Mouse (Mus musculus) intestine, embryonic 16.5 days (tissue): Measurements from ENCODE around the gene Tsc2. TPM values are rescaled to one million over a fixed set of nuclear protein-coding genes. Genes with fewer than 3 reads are reported as not detected.
"Not testable (repeated sequence)": the region's sequence is repeated elsewhere in the genome, so short reads cannot be mapped to it uniquely, and the experiment has no call there.

Source experiments
- ATAC-seq: fragments of 200-750 bp; cut with Nextera tagmentation; 2 replicates; pipeline ENCODE4 v1.8.0; 2017; ENCODE audit warnings: moderate TSS enrichment, moderate library complexity
- H3K27ac ChIP-seq: fragments of 300-500 bp; sonication (generic); 2 replicates; pipeline ENCODE4 v1.5.1; 2014; ENCODE audit warnings: mild to moderate bottlenecking, low read length
- H3K27me3 ChIP-seq: fragments of 300-500 bp; sonication (generic); replicated peaks from 2 replicates; pipeline ENCODE4 v1.6.1; 2014; ENCODE audit warnings: low read length, control low read depth, mixed read lengths; ENCODE audit not compliant: control insufficient read depth, insufficient read depth
- H3K36me3 ChIP-seq: fragments of 300-500 bp; sonication (generic); 2 replicates; pipeline ENCODE4 v1.6.1; 2014; ENCODE audit warnings: low read length, control low read depth; ENCODE audit not compliant: control insufficient read depth, insufficient read depth
- H3K4me1 ChIP-seq: fragments of 300-500 bp; sonication (generic); 2 replicates; pipeline ENCODE4 v1.6.1; 2014; ENCODE audit warnings: low read length, control low read depth, mixed read lengths; ENCODE audit not compliant: control insufficient read depth, insufficient read depth
- H3K4me2 ChIP-seq: fragments of 300-500 bp; sonication (generic); 2 replicates; pipeline ENCODE4 v1.6.1; 2014; ENCODE audit warnings: low read depth, low read length, control low read depth
- H3K4me3 ChIP-seq: fragments of 300-500 bp; sonication (generic); 2 replicates; pipeline ENCODE4 v1.5.1; 2014; ENCODE audit warnings: mild to moderate bottlenecking, low read length
- H3K9ac ChIP-seq: fragments of 300-500 bp; sonication (generic); 2 replicates; pipeline ENCODE4 v1.6.1; 2014; ENCODE audit warnings: low read depth, low read length
- H3K9me3 ChIP-seq: fragments of 300-500 bp; sonication (generic); 2 replicates; pipeline ENCODE4 v1.6.1; 2016; ENCODE audit warnings: low read length, control low read depth; ENCODE audit not compliant: control insufficient read depth
- WGBS: fragments of 180-500 bp; shearing (Covaris S2); extraction: QIAGEN DNeasy Blood & Tissue Kit; methylation state at CpG from one replicate; pipeline ENCODE4 v1.1.7; 2014; 5-methylcytosine and 5-hydroxymethylcytosine counted together
- polyA plus RNA-seq: library from polyadenylated mRNA; unstranded; fragments of >200 nt; fragmentation: Nextera tagmentation; extraction: Ambion mirVana; gene quantifications from 2 replicates; pipeline ENCODE4 v1.2.1, GENCODE M21; 2015

Tsc2 gene
- polyA plus RNA-seq, 1 experiment from 2014 or later = 38.5 TPM

DNA sequence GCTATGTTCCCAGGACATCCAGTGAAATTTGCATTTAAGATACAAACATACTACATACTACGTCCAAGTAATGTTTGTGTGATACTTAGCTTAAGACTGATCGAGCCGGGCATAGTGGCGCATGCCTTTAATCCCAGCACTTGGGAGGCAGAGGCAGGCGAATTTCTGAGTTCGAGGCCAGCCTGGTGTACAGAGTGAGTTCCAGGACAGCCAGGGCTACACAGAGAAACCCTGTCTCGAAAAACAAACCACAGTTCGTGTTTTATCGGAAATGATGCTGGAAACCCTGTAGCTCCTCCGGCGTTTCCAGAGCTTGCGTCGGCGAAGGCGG, 36.7 kb upstream of the Tsc2 start:
- ATAC-seq = peak; percentile 5

DNA sequence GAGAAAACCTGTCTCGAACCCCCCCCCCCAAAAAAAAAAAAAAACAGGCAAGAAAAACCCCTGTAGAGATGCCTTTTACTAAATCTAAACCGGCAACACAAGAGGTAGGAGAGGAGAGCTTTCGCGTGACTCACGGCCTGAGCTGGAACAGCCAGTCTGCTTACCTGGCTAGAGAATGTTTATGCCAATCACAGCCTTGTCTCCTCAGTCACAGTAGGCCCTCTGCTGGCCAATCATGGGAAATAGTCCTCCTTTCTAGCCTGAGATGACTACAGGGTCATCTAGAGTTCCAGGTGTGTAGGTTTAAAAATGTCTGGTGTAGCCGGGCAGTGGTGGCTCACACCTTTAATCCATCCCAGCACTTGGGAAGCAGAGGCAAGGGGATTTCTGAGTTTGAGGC, 35.0 kb upstream of the Tsc2 start:
- 23% methylated on average over 6 of the region's 6 CpGs for WGBS
- H3K4me3 ChIP-seq = no peak overlapping the region
- H3K27me3 ChIP-seq = no peaks in the 10 kb centered on the region; the same call in 1 of the 2 replicates
- no peak overlapping the region for H3K4me2 ChIP-seq
- ATAC-seq = peak; percentile 17; the same call in 1 of the 2 replicates
- H3K27ac ChIP-seq = no peak overlapping the region
- H3K36me3 ChIP-seq = no peaks in the 10 kb centered on the region
- H3K4me1 ChIP-seq = peaks cover 22% of the 10 kb centered on the region
- no peak overlapping the region for H3K9ac ChIP-seq
- no peaks in the 10 kb centered on the region for H3K9me3 ChIP-seq

More for the DNA sequence above, 36.7 kb upstream of the Tsc2 start:
- Histone ChIP-seq H3K4me3 (peak overlapping the region; percentile 92), H3K4me2 (peak overlapping the region; percentile 61), H3K27ac (peak overlapping the region; percentile 66), H3K4me1 (peaks cover 25% of the 10 kb centered on the region), H3K9ac (peak overlapping the region; percentile 91)
- not testable (repeated sequence) for H3K9me3 ChIP-seq, H3K27me3 ChIP-seq, H3K36me3 ChIP-seq
- WGBS = 7% methylated on average over 15 of the region's 15 CpGs

DNA sequence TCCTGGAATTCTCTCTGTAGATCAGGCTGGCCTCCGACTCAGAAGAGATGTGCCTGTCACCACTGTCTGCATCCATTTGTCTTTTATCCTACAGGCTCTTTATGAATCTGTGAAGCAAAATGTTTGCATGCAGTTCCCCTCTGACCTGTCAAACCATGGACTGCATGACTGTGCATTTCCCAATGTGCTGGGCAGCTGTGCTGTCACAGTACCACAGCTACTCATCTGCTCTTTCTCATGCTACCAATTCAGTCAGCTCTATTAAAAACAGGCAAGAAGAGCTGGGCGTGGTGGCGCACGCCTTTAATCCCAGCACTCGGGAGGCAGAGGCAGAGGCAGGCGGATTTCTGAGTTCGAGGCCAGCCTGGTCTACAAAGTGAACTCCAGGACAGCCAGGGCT, 34.6 kb upstream of the Tsc2 start:
- 68% methylated on average over 7 of the region's 7 CpGs for WGBS
- H3K36me3 ChIP-seq, H3K27ac ChIP-seq, H3K4me2 ChIP-seq, H3K9me3 ChIP-seq, H3K27me3 ChIP-seq, ATAC-seq, H3K4me3 ChIP-seq, H3K9ac ChIP-seq: not testable (repeated sequence)
- peaks cover 18% of the 10 kb centered on the region for H3K4me1 ChIP-seq

DNA sequence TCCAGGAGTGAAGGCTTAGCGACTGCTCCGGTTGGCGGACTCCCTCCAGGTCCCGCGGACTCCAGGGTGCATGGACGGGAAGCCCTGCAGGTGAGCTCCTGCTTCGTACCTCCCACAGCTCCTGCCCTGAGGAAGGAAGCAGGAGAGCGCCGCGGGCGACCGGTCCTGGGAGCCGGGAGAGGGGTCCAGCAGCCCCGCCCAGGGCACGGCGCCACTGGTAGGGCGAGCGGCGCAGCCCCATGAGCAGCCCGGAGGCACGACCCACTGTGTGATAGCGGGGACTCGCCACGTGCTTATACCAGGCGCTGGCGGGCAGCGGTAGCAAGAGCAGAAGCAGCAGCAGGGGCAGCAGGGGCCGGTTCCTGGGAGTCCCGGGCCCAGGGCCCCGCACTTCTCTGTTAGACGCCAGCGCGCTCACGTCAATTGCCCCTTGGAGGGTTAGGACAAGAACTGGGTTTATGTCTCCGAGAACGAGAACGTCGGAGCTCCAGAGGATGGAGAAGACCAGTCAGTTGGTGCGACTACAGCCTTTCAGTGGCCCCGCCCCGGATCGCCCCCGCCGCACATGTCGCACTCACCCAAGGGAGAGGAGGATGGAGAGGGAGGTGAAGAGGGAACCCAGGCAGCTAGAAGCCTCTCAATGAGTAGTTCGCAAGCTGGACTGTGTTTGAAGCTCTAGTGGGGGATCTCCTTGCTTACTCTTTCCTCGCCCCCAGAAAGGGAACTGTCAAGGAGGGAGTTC, 25.8 kb upstream of the Tsc2 start, which contains the start of gene Npw:
Gene Npw (minus strand): TSS at position 441 of the 742 bp plus-strand sequence.
- no peaks in the 10 kb centered on the region for H3K9me3 ChIP-seq
- H3K27ac ChIP-seq = no peak within 1 kb of the TSS
- H3K4me2 ChIP-seq = peak within 1 kb of the TSS; percentile 92
- ATAC-seq = peak; percentile 59
- peaks cover 12% of the 10 kb centered on the region for H3K4me1 ChIP-seq
- H3K9ac ChIP-seq = peak within 1 kb of the TSS; percentile 71
- H3K36me3 ChIP-seq = no peaks in the 10 kb centered on the region
- peak within 1 kb of the TSS; percentile 56 for H3K4me3 ChIP-seq
- 2% methylated on average over 47 of the region's 47 CpGs for WGBS
- peaks cover 29% of the 10 kb centered on the region for H3K27me3 ChIP-seq

DNA sequence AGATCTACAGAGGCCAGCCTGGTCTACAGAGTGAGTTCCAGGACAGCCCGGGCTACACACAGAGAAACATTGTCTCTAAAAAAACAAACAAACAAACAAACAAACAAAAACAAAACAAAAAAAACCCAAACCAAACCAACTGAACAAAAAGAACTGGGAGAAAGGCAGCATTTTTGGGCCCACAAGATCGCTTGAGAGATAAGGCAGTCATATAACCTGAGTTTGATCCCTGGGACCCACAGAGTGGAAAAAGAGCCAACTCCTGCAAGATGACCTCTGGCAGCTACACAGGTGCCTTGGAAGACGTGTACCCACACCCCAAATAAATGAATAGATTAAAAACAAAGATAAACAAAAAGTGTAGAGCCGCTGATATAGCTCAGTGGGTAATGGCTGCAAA, 22.5 kb upstream of the Tsc2 start:
- no peak overlapping the region for H3K27ac ChIP-seq
- H3K4me3 ChIP-seq = no peak overlapping the region
- peaks cover 17% of the 10 kb centered on the region for H3K4me1 ChIP-seq
- H3K9me3 ChIP-seq = no peaks in the 10 kb centered on the region
- H3K9ac ChIP-seq = no peak overlapping the region
- peaks cover 24% of the 10 kb centered on the region for H3K27me3 ChIP-seq
- no peak for ATAC-seq
- no peak overlapping the region for H3K4me2 ChIP-seq
- 73% methylated on average over 4 of the region's 4 CpGs for WGBS
- no peaks in the 10 kb centered on the region for H3K36me3 ChIP-seq

DNA sequence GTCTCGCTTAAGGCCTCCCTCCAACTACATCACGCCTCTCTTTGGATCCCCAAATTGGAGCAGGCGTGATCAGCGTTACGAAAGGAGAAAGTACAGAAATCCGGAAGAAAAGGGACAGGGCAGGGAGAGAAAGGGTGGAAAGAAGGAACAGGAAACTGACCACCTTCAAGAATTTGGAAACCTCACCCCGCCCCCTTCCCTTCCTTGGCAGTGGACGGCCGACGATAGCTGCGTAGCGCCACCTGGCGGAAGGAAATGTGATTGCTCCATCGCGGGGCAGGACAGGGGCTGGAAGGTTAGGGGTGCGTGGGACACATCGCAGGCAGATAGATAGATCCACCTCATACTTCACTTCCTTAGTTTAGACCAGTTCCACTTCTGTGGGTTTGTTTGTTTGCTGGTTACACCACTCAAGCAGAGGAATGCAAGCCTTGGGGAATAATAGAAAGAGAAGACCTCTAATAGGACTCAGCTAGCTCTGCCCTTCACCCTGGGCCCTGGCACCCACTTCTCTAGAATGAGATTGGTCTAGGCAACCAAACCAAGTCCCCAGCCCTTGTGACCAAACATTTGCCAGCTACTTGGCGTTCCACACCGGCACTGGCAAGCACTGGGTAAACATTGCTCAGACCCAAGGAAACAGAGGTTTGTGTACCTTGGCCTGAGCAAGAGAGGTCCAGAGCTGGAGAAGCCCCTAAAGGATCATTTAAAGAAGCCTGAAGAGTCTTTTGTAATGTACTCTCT, 21.7 kb upstream of the Tsc2 start:
- H3K27ac ChIP-seq = peak overlapping the region; percentile 23; the same call in 1 of the 2 replicates
- H3K27me3 ChIP-seq = peaks cover 23% of the 10 kb centered on the region
- H3K4me3 ChIP-seq = peak overlapping the region; percentile 37
- H3K4me1 ChIP-seq = peaks cover 23% of the 10 kb centered on the region
- H3K36me3 ChIP-seq = no peaks in the 10 kb centered on the region
- H3K4me2 ChIP-seq = peak overlapping the region; percentile 69
- ATAC-seq = 0 out of 2 replicates have a peak, but pooled peaks have one; percentile 49
- H3K9me3 ChIP-seq = no peaks in the 10 kb centered on the region
- H3K9ac ChIP-seq = peak overlapping the region; percentile 57
- 4% methylated on average over 19 of the region's 19 CpGs for WGBS

DNA sequence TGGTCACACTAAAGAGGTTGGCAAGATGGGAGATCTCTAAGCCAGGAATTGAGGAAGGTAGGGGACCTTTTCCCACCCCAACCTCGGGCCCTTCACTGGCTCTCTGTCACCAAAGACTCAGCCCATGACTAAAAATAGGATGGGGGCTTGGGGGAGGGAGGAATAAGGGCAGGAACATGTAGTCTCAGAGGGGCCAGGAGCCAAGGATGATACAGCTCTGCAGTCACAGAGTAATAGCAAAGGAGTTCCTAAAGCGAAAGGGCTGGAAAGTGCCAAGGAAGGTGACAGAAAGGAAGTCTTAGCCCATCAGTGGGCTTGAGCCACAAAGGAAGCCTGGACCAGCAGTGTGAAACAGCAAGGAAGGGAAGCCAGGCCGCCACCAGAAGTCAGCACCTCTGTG, 19.4 kb upstream of the Tsc2 start:
- Histone ChIP-seq H3K4me2 (no peak overlapping the region), H3K27ac (no peak overlapping the region), H3K9me3 (no peaks in the 10 kb centered on the region), H3K27me3 (peaks cover 1% of the 10 kb centered on the region; the same call in 1 of the 2 replicates), H3K9ac (no peak overlapping the region), H3K4me3 (no peak overlapping the region), H3K36me3 (no peaks in the 10 kb centered on the region), H3K4me1 (peaks cover 24% of the 10 kb centered on the region)
- ATAC-seq = no peak
- WGBS = 64% methylated on average over 3 of the region's 3 CpGs

DNA sequence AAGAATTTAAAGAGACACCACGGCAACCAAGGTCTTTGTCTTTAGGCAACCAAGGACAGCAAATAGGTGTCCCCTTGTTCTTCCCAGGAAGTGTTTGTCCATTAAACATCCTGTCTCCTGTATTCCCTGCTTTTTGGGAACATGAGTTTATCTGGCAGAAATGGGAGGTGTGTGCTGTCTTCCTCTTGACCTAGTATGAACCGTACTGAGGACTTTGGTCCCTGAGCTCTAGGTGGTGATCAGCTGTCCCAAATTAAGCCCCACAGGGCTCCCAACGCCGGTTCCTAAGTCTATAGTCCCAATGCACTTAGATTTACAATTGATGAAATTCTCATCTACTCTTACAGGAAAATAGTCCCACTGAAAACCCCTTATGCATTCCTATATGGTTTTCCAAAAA, 18.3 kb upstream of the Tsc2 start:
- Histone ChIP-seq H3K4me3 (no peak overlapping the region), H3K4me1 (peaks cover 28% of the 10 kb centered on the region), H3K9ac (peak overlapping the region; percentile 91; the same call in 1 of the 2 replicates), H3K27me3 (no peaks in the 10 kb centered on the region), H3K9me3 (no peaks in the 10 kb centered on the region), H3K36me3 (no peaks in the 10 kb centered on the region), H3K27ac (no peak overlapping the region), H3K4me2 (peak overlapping the region; percentile 99; the same call in 1 of the 2 replicates)
- ATAC-seq = no peak
- 73% methylated on average over 4 of the region's 4 CpGs for WGBS

DNA sequence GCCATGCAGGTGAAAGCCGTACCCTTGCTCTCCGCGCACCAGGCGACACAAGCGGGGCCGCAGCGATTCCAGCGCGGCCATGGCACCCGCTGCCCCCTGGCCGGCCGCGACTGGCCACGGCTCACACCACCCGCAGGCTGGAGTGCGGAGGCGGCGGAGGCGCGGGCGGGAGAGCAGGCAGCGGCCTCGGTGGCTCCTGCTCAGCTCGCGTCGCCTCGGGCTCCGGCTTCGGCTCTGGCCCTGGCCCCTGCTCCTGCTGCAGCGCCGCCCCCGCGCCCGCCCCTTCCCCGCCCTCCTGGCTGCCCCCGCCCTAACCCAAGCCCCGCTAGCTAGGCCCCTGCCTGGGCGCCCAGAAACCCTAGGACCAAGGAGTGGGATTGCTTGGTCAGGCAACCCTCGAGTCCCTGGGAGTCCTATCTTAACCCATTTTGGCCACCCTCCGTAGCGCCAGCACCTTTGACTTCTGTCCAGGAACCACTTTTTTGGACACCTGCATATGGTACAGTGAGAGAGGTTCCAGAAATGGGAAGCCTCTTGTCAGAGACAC, 17.7 kb upstream of the Tsc2 start, which contains the start of gene Slc9a3r2:
Gene Slc9a3r2 (minus strand): TSS at position 258 of the 547 bp plus-strand sequence.
- Histone ChIP-seq H3K4me2 (peak within 1 kb of the TSS; percentile 99), H3K4me1 (peaks cover 33% of the 10 kb centered on the region), H3K27ac (peak within 1 kb of the TSS; percentile 61), H3K9me3 (no peaks in the 10 kb centered on the region), H3K36me3 (no peaks in the 10 kb centered on the region), H3K4me3 (peak within 1 kb of the TSS; percentile 89), H3K9ac (peak within 1 kb of the TSS; percentile 91), H3K27me3 (no peaks in the 10 kb centered on the region)
- 2% methylated on average over 41 of the region's 41 CpGs for WGBS
- peak; percentile 75 for ATAC-seq
